Mouse (Mus musculus): ENCODE measurements at regions not wholly inside any gene's neighbourhood (a gene's known extent, or its start where the extent isn't known, plus 50 kb on each side); places are given as distances from the start of the nearest gene placed in this dataset.

GRCm38 (mm10) chr11:21030362-21030761 is 60.7 kb upstream of the Peli1 start:
- no peak for TF ChIP-seq CHD1 (IDR thresholded peaks at IDR 0.05; ENCODE audit: low read depth, low read length)
- no peak for TF ChIP-seq CTCF (IDR thresholded peaks at IDR 0.05 in 2 of 3, conservative IDR thresholded peaks at IDR 0.05 in 1 of 3; ENCODE audit: control insufficient read depth in 1 of 3, insufficient read depth in 1 of 3, low read depth in 2 of 3, low read length in 3 of 3, poor library complexity in 1 of 3, severe bottlenecking in 1 of 3)
- TF ChIP-seq POLR2AphosphoS2 (IDR thresholded peaks at IDR 0.05; ENCODE audit: low read length) = no peak
- no peak for TF ChIP-seq CHD2 (IDR thresholded peaks at IDR 0.05; ENCODE audit: low read length)
- TF ChIP-seq SMC3 (IDR thresholded peaks at IDR 0.05; ENCODE audit: low read depth, low read length) = no peak
- TF ChIP-seq GATA1 (IDR thresholded peaks at IDR 0.05; ENCODE audit: low read depth, low read length) = no peak
- no peak for TF ChIP-seq SIN3A (IDR thresholded peaks at IDR 0.05; ENCODE audit: low read length)
- TF ChIP-seq MAFK (IDR thresholded peaks at IDR 0.05; ENCODE audit: borderline replicate concordance, low read depth, low read length) = no peak
- TF ChIP-seq USF1 (IDR thresholded peaks at IDR 0.05; ENCODE audit: low read depth, low read length) = no peak
- no peak for TF ChIP-seq POLR2A (IDR thresholded peaks at IDR 0.05; ENCODE audit: control insufficient read depth in 1 of 2, insufficient read depth in 1 of 2, low read depth in 1 of 2, low read length in 2 of 2, poor library complexity in 1 of 2)
- TF ChIP-seq ZNF384 (IDR thresholded peaks at IDR 0.05; ENCODE audit: low read depth, low read length) = no peak
- TF ChIP-seq ZMIZ1 (IDR thresholded peaks at IDR 0.05; ENCODE audit: low read depth, low read length) = no peak
- no peak for TF ChIP-seq EP300 (IDR thresholded peaks at IDR 0.05; ENCODE audit: low read depth in 1 of 2, low read length in 2 of 2)
- no peak for TF ChIP-seq TAL1 (IDR thresholded peaks at IDR 0.05; ENCODE audit: low read length)
